Mouse (Mus musculus) stomach, embryonic 15.5 days (tissue): Measurements from ENCODE around the gene Ero1lb. TPM values are rescaled to one million over a fixed set of nuclear protein-coding genes. Genes with fewer than 3 reads are reported as not detected.
A peak's percentile ranks its signal among the peaks of the same experiment; 100 is the strongest.
"Not testable (repeated sequence)": the region's sequence is repeated elsewhere in the genome, so short reads cannot be mapped to it uniquely, and the experiment has no call there.

ENCODE experiments used
- ATAC-seq: fragments of 200-750 bp; cut with Nextera tagmentation; 2 replicates; pipeline ENCODE4 v1.8.0; 2017; ENCODE audit warnings: low read depth, moderate number of reproducible peaks, moderate TSS enrichment; ENCODE audit not compliant: insufficient read depth, low FRiP score
- H3K27ac ChIP-seq: fragments of 300-500 bp; sonication (generic); 2 replicates; pipeline ENCODE4 v1.5.1; 2015; ENCODE audit warnings: mild to moderate bottlenecking, inconsistent platforms
- H3K27me3 ChIP-seq: fragments of 300-500 bp; sonication (generic); replicated peaks from 2 replicates; pipeline ENCODE4 v1.6.1; 2015; ENCODE audit warnings: inconsistent platforms
- H3K36me3 ChIP-seq: fragments of 300-500 bp; sonication (generic); 2 replicates; pipeline ENCODE4 v1.6.1; 2015; ENCODE audit warnings: inconsistent platforms
- H3K4me1 ChIP-seq: fragments of 300-500 bp; sonication (generic); 2 replicates; pipeline ENCODE4 v1.6.1; 2015; ENCODE audit warnings: inconsistent platforms
- H3K4me2 ChIP-seq: fragments of 300-500 bp; sonication (generic); 2 replicates; pipeline ENCODE4 v1.6.1; 2015; ENCODE audit warnings: mild to moderate bottlenecking, inconsistent platforms
- H3K4me3 ChIP-seq: fragments of 300-500 bp; sonication (generic); replicated peaks from 2 replicates; pipeline ENCODE4 v1.5.1; 2015; ENCODE audit warnings: inconsistent platforms
- H3K9ac ChIP-seq: fragments of 300-500 bp; sonication (generic); 2 replicates; pipeline ENCODE4 v1.6.1; 2015; ENCODE audit warnings: inconsistent platforms
- H3K9me3 ChIP-seq: fragments of 300-500 bp; sonication (generic); 2 replicates; pipeline ENCODE4 v1.6.1; 2016; ENCODE audit warnings: inconsistent platforms
- WGBS: fragments of 180-500 bp; shearing (Covaris S2); methylation state at CpG from one replicate; pipeline ENCODE4 v1.1.7; 2015; 5-methylcytosine and 5-hydroxymethylcytosine counted together
- polyA plus RNA-seq: library from polyadenylated mRNA; unstranded; fragments of >200 nt; fragmentation: Nextera tagmentation; extraction: Ambion mirVana; gene quantifications from 2 replicates; pipeline ENCODE4 v1.2.1, GENCODE M21; 2015

The Ero1lb gene
- polyA plus RNA-seq, 1 experiment from 2014 or later, result 17.9 TPM

DNA sequence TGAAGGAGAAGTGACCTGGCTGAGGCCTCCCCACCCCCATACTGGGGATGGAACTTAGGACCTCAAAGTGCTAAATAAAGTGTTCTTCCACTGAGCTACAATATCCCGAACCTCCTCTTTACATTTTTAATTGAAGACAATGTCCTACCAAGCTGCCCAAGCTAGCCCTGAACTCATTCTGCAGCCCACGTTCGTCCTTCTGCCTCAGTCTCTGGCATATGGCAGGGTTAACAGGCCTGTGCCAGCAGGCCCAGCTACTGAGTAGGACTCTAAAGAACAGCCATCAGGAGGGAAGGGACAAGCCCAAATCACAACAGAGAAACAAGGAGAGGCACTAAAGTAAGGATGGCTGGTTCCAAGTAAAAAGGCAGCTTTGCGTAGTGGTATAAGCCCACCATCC is 77.1 kb downstream of the Ero1lb start:
- not testable (repeated sequence) for H3K9ac ChIP-seq, H3K36me3 ChIP-seq, H3K27me3 ChIP-seq, H3K4me3 ChIP-seq, ATAC-seq, H3K4me2 ChIP-seq, H3K9me3 ChIP-seq, H3K4me1 ChIP-seq, H3K27ac ChIP-seq
- WGBS, result 93% methylated on average over 3 of the region's 4 CpGs

DNA sequence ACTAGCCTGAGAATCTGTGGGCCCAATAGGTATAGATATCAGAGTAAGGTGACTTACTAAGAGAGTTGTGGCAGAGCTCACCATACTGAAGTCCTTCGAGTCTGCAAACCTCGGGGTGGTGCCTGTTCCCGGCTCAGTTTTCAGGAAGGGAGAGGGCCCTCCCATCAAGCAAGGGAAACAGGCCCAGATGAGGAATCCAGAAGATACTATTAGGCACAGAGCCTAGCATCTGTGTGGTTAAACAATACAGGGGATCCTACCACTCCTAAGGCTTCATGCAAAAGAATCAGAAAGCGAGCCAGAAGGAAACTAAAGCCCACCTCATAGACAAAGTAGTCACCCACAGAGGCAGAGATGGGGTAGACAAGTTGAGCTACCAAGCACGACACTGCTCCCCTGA is 81.0 kb downstream of the Ero1lb start:
- WGBS, result 66% methylated on average over 5 of the region's 5 CpGs
- not testable (repeated sequence) for H3K4me1 ChIP-seq, H3K9me3 ChIP-seq, H3K9ac ChIP-seq, H3K27ac ChIP-seq, ATAC-seq, H3K4me3 ChIP-seq, H3K4me2 ChIP-seq, H3K36me3 ChIP-seq, H3K27me3 ChIP-seq

DNA sequence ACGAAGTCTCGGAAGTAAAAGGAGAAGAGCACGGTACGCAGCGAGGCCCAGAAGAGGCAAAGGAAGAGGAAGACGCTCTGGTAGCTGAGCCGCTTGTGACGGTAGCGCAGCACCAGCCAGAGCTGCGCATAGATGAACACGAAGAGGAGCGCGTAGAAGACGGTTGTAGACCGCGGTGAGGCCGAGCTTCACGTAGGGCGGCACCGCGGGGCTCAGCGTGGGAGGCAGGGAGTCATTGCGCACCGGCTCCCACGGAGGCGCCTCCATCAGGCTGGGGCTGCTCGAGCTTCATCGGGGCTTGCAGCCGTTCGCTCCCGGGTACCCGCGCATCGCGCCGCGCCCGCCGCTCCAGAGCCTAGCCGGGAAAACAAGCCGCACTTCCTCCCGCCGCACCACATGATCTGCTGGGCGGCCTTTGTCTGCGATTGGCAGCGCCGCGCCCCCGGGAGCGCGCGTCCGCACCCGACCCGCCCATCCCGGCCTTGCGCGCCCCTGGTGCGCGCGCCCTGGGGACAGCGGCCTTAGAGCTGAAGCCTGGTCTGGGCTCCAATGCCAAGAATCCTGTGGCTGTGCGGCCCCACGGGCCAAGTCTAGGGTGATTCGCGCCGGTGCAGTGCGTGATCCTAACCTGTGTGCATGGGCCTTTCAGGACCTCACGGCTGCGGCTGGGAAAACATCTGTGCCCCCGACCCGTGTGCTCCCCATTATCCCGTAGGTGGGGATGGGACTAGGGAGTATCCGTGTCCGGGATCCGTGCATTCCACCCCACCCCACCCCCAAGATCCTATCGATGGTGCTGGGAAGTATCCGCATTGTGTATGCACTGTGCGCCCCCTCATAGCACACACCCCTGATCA is 84.6 kb downstream of the Ero1lb start:
- H3K4me1 ChIP-seq, H3K27me3 ChIP-seq, H3K9me3 ChIP-seq, H3K27ac ChIP-seq, H3K9ac ChIP-seq, H3K36me3 ChIP-seq: not testable (repeated sequence)
- 0% methylated on average over 52 of the region's 79 CpGs for WGBS
- H3K4me2 ChIP-seq, result peak overlapping the region; percentile 57
- peak; percentile 88 for ATAC-seq
- H3K4me3 ChIP-seq, result peak overlapping the region; percentile 45

DNA sequence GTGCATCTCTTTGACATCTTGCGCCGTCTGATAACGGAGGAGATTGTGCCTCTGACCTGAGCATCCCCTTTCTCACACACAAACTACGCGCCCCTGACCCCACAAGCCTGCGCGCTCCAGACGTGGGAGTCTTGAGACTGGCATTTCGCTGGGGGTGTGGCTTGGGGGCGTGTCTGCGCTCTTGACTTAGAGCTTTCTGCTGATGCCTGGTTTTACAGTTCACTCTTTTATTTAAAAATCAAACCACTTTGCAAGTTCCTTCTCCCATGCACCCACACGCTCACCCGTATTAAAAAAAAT is 85.2 kb downstream of the Ero1lb start:
- H3K4me2 ChIP-seq, result peak overlapping the region; percentile 57
- not testable (repeated sequence) for H3K27ac ChIP-seq, H3K27me3 ChIP-seq, H3K9me3 ChIP-seq, H3K36me3 ChIP-seq, H3K9ac ChIP-seq, H3K4me1 ChIP-seq
- WGBS, result under 1% methylated on average over 13 of the region's 13 CpGs
- H3K4me3 ChIP-seq, result peak overlapping the region; percentile 45
- peak; percentile 66; the same call in 1 of the 2 replicates for ATAC-seq

Other genes starting within 250 kb of the Ero1lb start
- gene Actn2, start 225.1 kb upstream of the Ero1lb start, polyA plus RNA-seq, result 4.1 and 9.1 TPM in 2 replicates
- 14.9 and 20.6 TPM in 2 replicates for gene Heatr1, start 170.8 kb upstream of the Ero1lb start, polyA plus RNA-seq
- 26.8 and 28.5 TPM in 2 replicates for gene Lgals8, start 100.9 kb upstream of the Ero1lb start, polyA plus RNA-seq
- 5.7 and 6.1 TPM in 2 replicates for gene Edaradd, start 45.4 kb upstream of the Ero1lb start, polyA plus RNA-seq
- gene Prl2c3, start 234.2 kb downstream of the Ero1lb start, polyA plus RNA-seq, result 0.39 TPM in 1 of 2 replicates, not detected in the other